ENCODE assay signal across 31 mouse cellular contexts in genomic region chr16:46068000-46068399, GRCm38 (mm10). TPM values are rescaled to one million over a fixed set of nuclear protein-coding genes. Genes with fewer than 3 reads are reported as not detected.
DNase-seq lines count a peak whose midpoint lies in the region; ATAC-seq and TF ChIP-seq lines count a peak whose summit lies in the region.
"Had no signal": no experiment of that assay in that cellular context is flagged by ENCODE, and none has a peak within 500 bp of the region (broad histone marks: within the 10 kb centered on the region; RNA-seq: fewer than 3 reads in every experiment).

No protein-coding gene starts in this region.

- intact Hi-C loops in left cerebral cortex, postnatal 4 days (cut with DNase I), result no loop called here

- H3K27me3 ChIP-seq in lung, embryonic 14.5 days (ENCODE audit: insufficient read depth, low read length), result no peaks in the 10 kb centered on the region
- H3K27me3 ChIP-seq: CH12.LX; heart, embryonic 13.5 days had no signal

- no peak overlapping the region for H3K27ac ChIP-seq in lung, embryonic 14.5 days (ENCODE audit: low read depth)
- H3K27ac ChIP-seq: heart, adult 2 months; heart, embryonic 10.5 days; heart, embryonic 13.5 days; hindbrain, embryonic 14.5 days; hindbrain, postnatal 0 days had no signal

- H3K9me3 ChIP-seq in lung, embryonic 14.5 days (ENCODE audit: low read depth, low read length), result no peaks in the 10 kb centered on the region
- H3K9me3 ChIP-seq: heart, embryonic 10.5 days; heart, embryonic 13.5 days had no signal

- H3K4me1 ChIP-seq in lung, embryonic 14.5 days (ENCODE audit: insufficient read depth), result no peaks in the 10 kb centered on the region
- H3K4me1 ChIP-seq: heart, embryonic 10.5 days; heart, embryonic 13.5 days had no signal

- no peak overlapping the region for H3K4me2 ChIP-seq in lung, embryonic 14.5 days
- H3K4me2 ChIP-seq: heart, embryonic 13.5 days; hindbrain, embryonic 14.5 days had no signal

- no peak for ATAC-seq in lung, embryonic 14.5 days (ENCODE audit: insufficient read depth)
- ATAC-seq: forebrain, embryonic 14.5 days; forebrain, postnatal 0 days; hindbrain, postnatal 0 days; inflammation-experienced regulatory T-cells, adult 6 months had no signal

- H3K4me3 ChIP-seq in lung, embryonic 14.5 days (ENCODE audit: low read depth, low read length), result no peak overlapping the region
- H3K4me3 ChIP-seq: heart, adult 2 months; heart, embryonic 10.5 days; heart, embryonic 13.5 days had no signal

- DNase-seq in lung, embryonic 14.5 days, result peak; percentile 6
- DNase-seq in lung, postnatal 14 days, result no peak
- DNase-seq in 3T3-L1 (ENCODE audit: low read depth, low spot score), result peak; percentile 83
- DNase-seq in brain, adult 2 months (ENCODE audit: low read depth, low spot score), result peak; percentile 62
- no peak for DNase-seq in layer of hippocampus, postnatal 36 days
- no peak for DNase-seq in left cerebral cortex, postnatal 4 days
- DNase-seq: adrenal gland, adult 2 months; adrenal gland, postnatal 14 days; B cell, adult 2 months; cerebellum, adult 11-12 months; cerebellum, adult 8-10 months; cerebellum, postnatal 10 days; cerebellum, postnatal 36 days; forebrain, postnatal 0 days; gastrocnemius, postnatal 10 days; gastrocnemius, postnatal 36 days; heart, adult 2 months; heart, postnatal 14 days; heart, postnatal 4 days had no signal

- no peak overlapping the region for H3K9ac ChIP-seq in lung, embryonic 14.5 days
- H3K9ac ChIP-seq: forebrain, postnatal 0 days; heart, embryonic 13.5 days; hindbrain, embryonic 14.5 days had no signal

- no peaks in the 10 kb centered on the region for H3K36me3 ChIP-seq in lung, embryonic 14.5 days (ENCODE audit: insufficient read depth)
- H3K36me3 ChIP-seq: G1E; heart, embryonic 10.5 days; heart, embryonic 13.5 days had no signal

- TF ChIP-seq CTCF in lung, embryonic 14.5 days (IDR thresholded peaks at IDR 0.05; ENCODE audit: low read depth), result no peak

- 62% methylated on average over 3 of the region's 3 CpGs for WGBS in lung, embryonic 14.5 days

RNA-seq across cellular contexts. Expression of gene Cd96, which starts 52.1 kb away (rescaled TPM):
- polyA plus RNA-seq in lung, embryonic 14.5 days (2014; fragmentation: Nextera tagmentation; extraction: Ambion mirVana), result 0.08 TPM in 1 of 2 replicates, not detected in the other
- not detected for total RNA-seq in layer of hippocampus, postnatal 36 days (2021)
- under 1 TPM in 1 of 2 experiments, not detected in 1; 0.16 TPM for total RNA-seq in left cerebral cortex, postnatal 4 days (2021)
- total RNA-seq: adrenal gland, adult 2 months; adrenal gland, postnatal 14 days; G1E; gastrocnemius, adult 18-20 months; gastrocnemius, postnatal 10 days; gastrocnemius, postnatal 36 days; heart, adult 2 months; heart, postnatal 4 days; hindbrain, postnatal 0 days had no signal
- polyA plus RNA-seq: cortical plate, adult 2 months; embryonic facial prominence, embryonic 11.5 days; forebrain, embryonic 11.5 days; forebrain, postnatal 0 days; G1E; heart, embryonic 10.5 days; hindbrain, embryonic 14.5 days had no signal

RNA-seq across cellular contexts. Expression of gene Plcxd2, which starts 58.0 kb away (rescaled TPM):
- polyA plus RNA-seq in lung, embryonic 14.5 days (2014; fragmentation: Nextera tagmentation; extraction: Ambion mirVana), result 0.78 TPM in 2 replicates
- total RNA-seq in layer of hippocampus, postnatal 36 days (2021), result 10 to 100 TPM; 16.4 to 18.4 TPM
- 10 to 100 TPM; 72.0 to 77.1 TPM for total RNA-seq in left cerebral cortex, postnatal 4 days (2021)
- total RNA-seq: CH12.LX had no signal
- polyA plus RNA-seq: G1E had no signal

Comparison
In these comparisons a context has a peak if more than half of its experiments do, and no peak if none do; other contexts are left out.
1. DNase-seq: peak in lung, embryonic 14.5 days (single experiment), 3T3-L1 (single experiment) and brain, adult 2 months (single experiment); none in lung, postnatal 14 days (single experiment), layer of hippocampus, postnatal 36 days (0 of 2) and left cerebral cortex, postnatal 4 days (single experiment).